Mouse (Mus musculus): ENCODE measurements around the gene Slc35a3.
A peak's percentile ranks its signal among the peaks of the same experiment; 100 is the strongest.
"Not testable (repeated sequence)": the region's sequence is repeated elsewhere in the genome, so short reads cannot be mapped to it uniquely, and the experiment has no call there.

The Slc35a3 gene

GRCm38 (mm10) chr3:116712436-116712881, at the start of gene Slc35a3:
TSS of gene Slc35a3 (minus strand) at chr3:116712831.
- peak in 1 of 2 experiments; percentile 67 for DNase-seq

- no peak for DNase-seq
These were observed 40.2 kb upstream of the Slc35a3 start for GRCm38 (mm10) chr3:116752818-116753217.

GRCm38 (mm10) chr3:116751191-116751860, 38.7 kb upstream of the Slc35a3 start:
- DNase-seq: peak; percentile 67 to 76

GRCm38 (mm10) chr3:116748391-116749170, 36.0 kb upstream of the Slc35a3 start:
- DNase-seq: peak; percentile 39 to 63

- DNase-seq: not testable (repeated sequence)
These were observed 35.0 kb upstream of the Slc35a3 start for GRCm38 (mm10) chr3:116747648-116748047.

- DNase-seq: no peak
These were observed 28.3 kb upstream of the Slc35a3 start for GRCm38 (mm10) chr3:116740963-116741362.

- DNase-seq: no peak
These were observed 27.5 kb upstream of the Slc35a3 start for GRCm38 (mm10) chr3:116740106-116740505.

GRCm38 (mm10) chr3:116737326-116737731, 24.7 kb upstream of the Slc35a3 start:
- DNase-seq: no peak

- no peak for DNase-seq
These were observed 17.0 kb upstream of the Slc35a3 start for GRCm38 (mm10) chr3:116729483-116730174.

GRCm38 (mm10) chr3:116726807-116727206, 14.2 kb upstream of the Slc35a3 start:
- no peak for DNase-seq

GRCm38 (mm10) chr3:116723496-116724481, 11.2 kb upstream of the Slc35a3 start:
- DNase-seq: no peak

- DNase-seq: no peak
These were observed 10.3 kb upstream of the Slc35a3 start for GRCm38 (mm10) chr3:116722980-116723379.

GRCm38 (mm10) chr3:116718951-116719350, 6.3 kb upstream of the Slc35a3 start:
- DNase-seq: no peak

GRCm38 (mm10) chr3:116713031-116713430, 400 bp upstream of the Slc35a3 start:
- DNase-seq: peak in 1 of 2 experiments; percentile 9

- peak; percentile 89 to 92 for DNase-seq
These were observed 801 bp downstream of the Slc35a3 start for GRCm38 (mm10) chr3:116711624-116712435.

- no peak for DNase-seq
These were observed 1.7 kb downstream of the Slc35a3 start for GRCm38 (mm10) chr3:116710941-116711340.

- DNase-seq: no peak
These were observed 6.9 kb downstream of the Slc35a3 start for GRCm38 (mm10) chr3:116705637-116706204.

GRCm38 (mm10) chr3:116703835-116704234, 8.8 kb downstream of the Slc35a3 start:
- no peak for DNase-seq

GRCm38 (mm10) chr3:116702647-116703272, 9.9 kb downstream of the Slc35a3 start:
- DNase-seq: no peak

- no peak for DNase-seq
These were observed 11.0 kb downstream of the Slc35a3 start for GRCm38 (mm10) chr3:116701601-116702000.

Measured in cerebellum, postnatal 14 days (tissue).